Mouse (Mus musculus): ENCODE data around the gene D11Wsu47e. TPM values are rescaled to one million over a fixed set of nuclear protein-coding genes. Genes with fewer than 3 reads are reported as not detected.

The D11Wsu47e gene
- polyA plus RNA-seq (2012; rRNA removed) = 4.9 and 5.3 TPM in 2 replicates

GRCm38 (mm10) chr11:113683957-113684706, at the start of gene D11Wsu47e, which contains the start of gene Fam104a:
D11Wsu47e (plus strand) TSS chr11:113684412.
Fam104a (minus strand) TSS chr11:113684155.

GRCm38 (mm10) chr11:113648690-113649352, 35.4 kb upstream of the D11Wsu47e start, which contains the start of gene Cog1:
Cog1 (plus strand) TSS chr11:113649169.

GRCm38 (mm10) chr11:113649353-113650210, 34.6 kb upstream of the D11Wsu47e start, which contains the start of gene Slc39a11:
Slc39a11 (minus strand) TSS chr11:113650079.

GRCm38 (mm10) chr11:113709731-113710256, 25.6 kb downstream of the D11Wsu47e start, which contains the start of gene Cpsf4l:
Cpsf4l (minus strand) TSS chr11:113710017.

Other genes with a start within 250 kb of the D11Wsu47e start
- 6.5 and 9.2 TPM in 2 replicates for gene Sstr2, start 65.1 kb upstream of the D11Wsu47e start, polyA plus RNA-seq (2012; rRNA removed)
- gene Cog1, start 35.2 kb upstream of the D11Wsu47e start, polyA plus RNA-seq (2012; rRNA removed) = 72.4 and 76.1 TPM in 2 replicates
- gene Slc39a11, start 34.3 kb upstream of the D11Wsu47e start, polyA plus RNA-seq (2012; rRNA removed) = 87.7 and 90.0 TPM in 2 replicates
- gene Fam104a, start 257 bp upstream of the D11Wsu47e start, polyA plus RNA-seq (2012; rRNA removed) = 39.8 and 43.6 TPM in 2 replicates
- not detected in 2 replicates for gene Cpsf4l, start 25.6 kb downstream of the D11Wsu47e start, polyA plus RNA-seq (2012; rRNA removed)
- 54.2 and 57.0 TPM in 2 replicates for gene Cdc42ep4, start 67.5 kb downstream of the D11Wsu47e start, polyA plus RNA-seq (2012; rRNA removed)

Data from colon, adult 2 months (tissue).